Comparison of ENCODE assay signal across 8 mouse cellular contexts in the genomic region with DNA sequence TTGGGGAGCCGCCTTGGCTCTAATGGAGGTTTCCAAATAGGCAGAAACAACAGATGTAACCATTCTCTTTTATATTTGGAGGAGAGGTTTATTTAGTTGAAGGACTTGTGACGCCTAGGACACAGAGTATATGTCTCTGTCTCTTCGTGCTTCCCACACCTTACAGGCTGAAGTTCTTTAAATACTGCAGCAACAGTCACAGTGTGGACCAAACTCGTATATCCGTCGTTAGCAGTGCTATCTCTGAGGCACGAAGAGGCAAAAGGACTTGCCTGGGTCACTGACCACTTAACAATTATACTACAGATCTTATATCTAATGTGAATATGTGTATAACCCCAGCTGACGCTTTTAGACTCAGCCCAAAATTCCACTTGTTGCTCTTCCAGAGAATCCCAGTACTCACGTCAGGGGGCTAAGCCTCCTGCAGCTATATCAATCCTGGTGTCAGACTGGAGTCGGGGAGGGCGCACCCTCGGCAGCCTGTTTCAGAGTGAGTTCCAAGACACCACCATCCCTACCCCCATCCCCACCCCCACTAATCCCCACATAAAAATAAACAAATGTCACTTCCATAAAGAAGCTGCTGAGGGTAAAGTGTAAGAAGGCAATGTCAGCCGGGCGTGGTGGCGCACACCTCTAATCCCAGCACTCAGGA. TPM values are rescaled to one million over a fixed set of nuclear protein-coding genes. Genes with fewer than 3 reads are reported as not detected.
A peak's percentile ranks its signal among the peaks of the same experiment; 100 is the strongest.
DNase-seq lines count a peak whose midpoint lies in the region; ATAC-seq and TF ChIP-seq lines count a peak whose summit lies in the region.

No protein-coding gene starts in this region.

- peak in 1 of 2 experiments; percentile 21 for DNase-seq in cerebellum, adult 2 months
- no peak for DNase-seq in cerebellum, postnatal 4 days (ENCODE audit: low spot score in 2 of 2)
- DNase-seq in thymus, postnatal 14 days = peak; percentile 17
- DNase-seq in thymus, postnatal 10 days (ENCODE audit: low spot score in 2 of 2) = no peak
- no peak for DNase-seq in neural tube, embryonic 11.5 days (ENCODE audit: low spot score)
- DNase-seq in adrenal gland, postnatal 4 days (ENCODE audit: low spot score in 2 of 2) = no peak
- DNase-seq in left cerebral cortex, adult 8-10 months (ENCODE audit: low spot score in 2 of 2) = no peak

- no peaks in the 10 kb centered on the region for H3K9me3 ChIP-seq in intestine, embryonic 16.5 days (ENCODE audit: control insufficient read depth, low read length)
- no peaks in the 10 kb centered on the region for H3K9me3 ChIP-seq in neural tube, embryonic 11.5 days (ENCODE audit: control insufficient read depth, low read length)

- no peaks in the 10 kb centered on the region for H3K4me1 ChIP-seq in cerebellum, adult 2 months (ENCODE audit: control insufficient read depth, insufficient read depth, low read length)
- no peaks in the 10 kb centered on the region for H3K4me1 ChIP-seq in intestine, embryonic 16.5 days (ENCODE audit: control insufficient read depth, insufficient read depth, low read length)
- no peaks in the 10 kb centered on the region for H3K4me1 ChIP-seq in neural tube, embryonic 11.5 days (ENCODE audit: control insufficient read depth, insufficient read depth, low read length)

- no peaks in the 10 kb centered on the region for H3K36me3 ChIP-seq in intestine, embryonic 16.5 days (ENCODE audit: control insufficient read depth, insufficient read depth, low read length)
- peaks cover 2% of the 10 kb centered on the region; the same call in 1 of the 2 replicates for H3K36me3 ChIP-seq in neural tube, embryonic 11.5 days (ENCODE audit: control insufficient read depth, insufficient read depth, low read length)

- 24% methylated on average over 15 of the region's 15 CpGs for WGBS in cerebellum, adult 2 months
- WGBS in intestine, embryonic 16.5 days = 25% methylated on average over 15 of the region's 15 CpGs
- WGBS in neural tube, embryonic 11.5 days = 34% methylated on average over 15 of the region's 15 CpGs

- H3K27ac ChIP-seq in cerebellum, adult 2 months (ENCODE audit: insufficient read depth, low read length) = peak overlapping the region; percentile 22; the same call in 1 of the 2 replicates
- peak overlapping the region; percentile 44; the same call in 1 of the 2 replicates for H3K27ac ChIP-seq in intestine, embryonic 16.5 days (ENCODE audit: low read length)
- H3K27ac ChIP-seq in neural tube, embryonic 11.5 days (ENCODE audit: low read depth, low read length) = no peak overlapping the region

- no peak; the same call in 1 of the 2 replicates for TF ChIP-seq POLR2A in cerebellum, adult 2 months (IDR thresholded peaks at IDR 0.05; ENCODE audit: borderline replicate concordance, insufficient read depth, low read length)

- no peaks in the 10 kb centered on the region for H3K27me3 ChIP-seq in cerebellum, adult 2 months (ENCODE audit: control insufficient read depth, insufficient read depth, low read length)
- H3K27me3 ChIP-seq in intestine, embryonic 16.5 days (replicated peaks; ENCODE audit: control insufficient read depth, insufficient read depth, low read length) = no peaks in the 10 kb centered on the region
- no peaks in the 10 kb centered on the region for H3K27me3 ChIP-seq in neural tube, embryonic 11.5 days (ENCODE audit: control insufficient read depth, insufficient read depth, low read length)

- ATAC-seq in intestine, embryonic 16.5 days = peak; percentile 79
- peak; percentile 20 for ATAC-seq in neural tube, embryonic 11.5 days (ENCODE audit: insufficient read depth, low FRiP score, low TSS enrichment)

- peak overlapping the region; percentile 73 for H3K4me3 ChIP-seq in cerebellum, adult 2 months (replicated peaks; ENCODE audit: insufficient read depth, low read depth, low read length)
- peak overlapping the region; percentile 80 for H3K4me3 ChIP-seq in intestine, embryonic 16.5 days (ENCODE audit: low read length)
- H3K4me3 ChIP-seq in neural tube, embryonic 11.5 days (ENCODE audit: low read depth, low read length) = peak overlapping the region; percentile 79

- peak overlapping the region; percentile 76 for H3K9ac ChIP-seq in intestine, embryonic 16.5 days (ENCODE audit: low read depth, low read length)
- peak overlapping the region; percentile 90 for H3K9ac ChIP-seq in neural tube, embryonic 11.5 days (ENCODE audit: low read length)

- H3K4me2 ChIP-seq in intestine, embryonic 16.5 days (ENCODE audit: low read depth, low read length) = peak overlapping the region; percentile 77
- peak overlapping the region; percentile 69 for H3K4me2 ChIP-seq in neural tube, embryonic 11.5 days (ENCODE audit: low read depth)

- TF ChIP-seq CTCF in cerebellum, adult 2 months (IDR thresholded peaks at IDR 0.05; ENCODE audit: borderline replicate concordance, insufficient read depth, low read depth, low read length) = no peak

RNA-seq across cellular contexts. Expression of a gene that starts 0.5 kb away (rescaled TPM):
- polyA plus RNA-seq in cerebellum, adult 2 months (2012; rRNA removed) = 11.0 and 12.4 TPM in 2 replicates
- polyA plus RNA-seq in intestine, embryonic 16.5 days (2015; fragmentation: Nextera tagmentation; extraction: Ambion mirVana) = 6.8 and 7.9 TPM in 2 replicates
- 15.4 and 17.4 TPM in 2 replicates for polyA plus RNA-seq in neural tube, embryonic 11.5 days (2014; fragmentation: Nextera tagmentation; extraction: Ambion mirVana)
- 10 to 100 TPM; 10.4 to 13.0 TPM for total RNA-seq in adrenal gland, postnatal 4 days (2021)
- total RNA-seq in left cerebral cortex, adult 8-10 months (2022) = 10 to 100 TPM; 14.4 to 17.3 (median 14.8) TPM
